Mouse (Mus musculus): Measurements from ENCODE around the gene Tnf.

GRCm38 (mm10) chr17:35180093-35180492 lies 21.7 kb downstream of the Tnf start:
- TF ChIP-seq GATA1 (IDR thresholded peaks at IDR 0.05; ENCODE audit: borderline replicate concordance, low read length) = no peak
- TF ChIP-seq FLI1 (IDR thresholded peaks at IDR 0.05; ENCODE audit: low read length) = no peak

All from megakaryocyte, embryonic 14.5 days (primary cell).